Mouse (Mus musculus) testis, postnatal 14 days (tissue): ENCODE measurements around the gene Ctsc.

Experiments used
- DNase-seq: peaks from one replicate; pipeline ENCODE4 v3.0.0; 2021; ENCODE audit warnings: low spot score

Gene Ctsc

GRCm38 (mm10) chr7:88296932-88297331 is 19.0 kb downstream of the Ctsc start:
- no peak for DNase-seq

GRCm38 (mm10) chr7:88305750-88306149 is 27.9 kb downstream of the Ctsc start:
- DNase-seq = no peak

GRCm38 (mm10) chr7:88306725-88307124 is 28.8 kb downstream of the Ctsc start:
- no peak for DNase-seq

DNA sequence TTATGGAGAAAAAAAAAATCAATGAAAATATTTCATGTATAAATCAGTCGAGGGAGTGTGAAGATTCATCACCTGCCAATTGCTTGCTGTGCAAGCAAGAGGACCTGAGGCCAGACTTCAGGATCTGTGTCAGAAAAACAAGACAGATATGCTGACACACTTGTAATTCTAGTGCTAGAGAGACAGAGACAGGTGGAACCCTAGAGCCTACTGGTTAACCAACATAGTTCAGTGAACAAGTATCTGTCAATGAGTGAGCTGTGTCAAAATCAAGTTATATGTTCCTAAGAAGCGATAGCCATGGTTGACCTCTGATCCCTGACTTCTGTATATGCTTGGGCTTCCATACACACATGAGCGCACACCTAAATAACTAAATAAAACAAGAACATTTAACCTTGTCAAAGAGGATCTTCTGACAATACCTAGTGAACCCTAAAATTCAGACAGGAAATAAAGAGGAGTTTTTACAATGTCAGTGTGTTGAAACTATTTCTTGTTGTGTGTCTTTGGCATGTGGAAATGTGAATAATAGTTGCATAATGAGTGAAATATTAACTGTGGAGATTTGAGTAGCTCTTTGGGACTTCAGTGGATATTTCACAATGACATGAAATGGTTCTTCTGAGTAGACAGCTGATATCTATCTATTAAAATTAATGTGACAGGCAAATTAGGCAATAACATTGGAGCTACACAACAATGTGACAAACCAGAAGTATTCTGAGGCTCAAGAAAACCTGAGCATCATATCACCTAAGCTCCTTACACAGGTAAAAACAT is 32.7 kb downstream of the Ctsc start:
- DNase-seq = no peak

GRCm38 (mm10) chr7:88316408-88316807 is 38.5 kb downstream of the Ctsc start:
- no peak for DNase-seq

GRCm38 (mm10) chr7:88318474-88318873 is 40.6 kb downstream of the Ctsc start:
- DNase-seq = no peak

DNA sequence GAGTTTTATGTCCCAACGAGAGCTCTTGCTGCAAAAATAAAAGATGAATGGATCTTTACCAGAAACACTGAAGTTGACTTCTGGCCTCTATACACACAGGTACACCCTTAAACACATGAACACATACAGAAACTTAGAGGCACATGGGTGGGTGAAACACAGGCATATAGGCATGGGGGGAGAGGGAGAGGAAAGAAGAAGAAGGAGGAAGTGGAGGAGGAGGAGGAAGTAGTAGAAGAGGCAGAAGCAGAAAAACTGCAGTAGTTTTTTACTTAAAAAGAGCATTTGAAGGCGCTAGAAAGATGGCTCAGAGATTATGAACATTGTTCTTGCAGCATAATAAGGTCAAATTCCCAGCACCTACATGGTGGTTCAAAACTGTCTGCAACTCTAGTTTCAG is 41.0 kb downstream of the Ctsc start:
- no peak for DNase-seq

GRCm38 (mm10) chr7:88319414-88320140 is 41.7 kb downstream of the Ctsc start:
- no peak for DNase-seq

DNA sequence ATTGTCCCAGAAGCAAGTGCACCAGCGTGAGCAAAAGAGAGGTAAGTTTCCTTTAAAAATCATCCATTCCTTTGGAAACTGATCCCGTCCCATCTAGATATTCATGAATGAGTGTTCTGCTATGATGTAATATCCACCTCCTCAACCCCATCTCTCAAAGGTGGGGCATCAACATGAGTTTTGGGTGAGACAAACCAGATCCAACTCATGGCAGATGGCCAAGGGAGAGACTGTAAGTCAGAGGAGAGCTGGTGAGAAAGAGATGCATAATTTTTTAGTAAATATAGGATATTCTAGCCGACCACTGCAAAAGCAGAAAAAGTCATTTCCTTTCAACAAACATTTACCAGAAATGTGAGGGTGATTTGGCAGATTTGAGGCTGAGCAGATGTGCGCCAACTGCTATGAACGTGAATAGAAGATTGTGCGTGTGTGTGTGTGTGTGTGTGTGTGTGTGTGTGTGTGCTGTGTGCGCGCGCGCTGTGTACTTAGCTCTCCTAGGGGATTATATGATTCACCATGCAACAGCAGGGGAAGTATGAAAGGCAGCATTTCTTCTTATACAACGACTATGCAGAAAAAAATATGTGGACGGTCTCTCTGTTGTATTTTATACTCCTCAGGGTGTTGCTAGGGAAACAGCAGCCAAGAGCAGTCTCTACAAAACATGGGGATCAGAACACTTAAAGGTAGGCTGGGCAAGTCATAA is 42.9 kb downstream of the Ctsc start:
- no peak for DNase-seq

- no peak for DNase-seq
Measured at GRCm38 (mm10) chr7:88322431-88322830, 44.5 kb downstream of the Ctsc start.

DNA sequence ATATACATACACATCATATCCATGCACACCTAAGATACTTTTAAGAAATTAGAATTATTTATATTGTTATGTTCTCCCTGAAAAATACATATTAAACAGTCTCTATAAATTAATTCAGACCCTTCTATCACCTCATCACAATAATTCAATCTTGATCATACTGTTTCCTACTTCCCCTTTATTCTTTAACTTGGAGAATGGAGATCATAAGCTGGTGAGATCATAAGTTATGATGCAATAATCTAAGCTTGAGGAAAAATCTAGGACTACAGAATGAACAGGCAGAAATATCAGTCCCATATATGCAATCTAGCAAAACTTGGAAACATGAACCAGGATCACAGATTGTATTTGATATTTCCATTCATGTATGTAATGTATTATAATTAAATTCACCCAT is 49.6 kb downstream of the Ctsc start:
- DNase-seq = no peak

GRCm38 (mm10) chr7:88343828-88344227 is 65.9 kb downstream of the Ctsc start:
- DNase-seq = no peak

GRCm38 (mm10) chr7:88346035-88346434 is 68.2 kb downstream of the Ctsc start:
- DNase-seq = no peak

- no peak for DNase-seq
Measured at GRCm38 (mm10) chr7:88356871-88357776, 79.2 kb downstream of the Ctsc start.

DNA sequence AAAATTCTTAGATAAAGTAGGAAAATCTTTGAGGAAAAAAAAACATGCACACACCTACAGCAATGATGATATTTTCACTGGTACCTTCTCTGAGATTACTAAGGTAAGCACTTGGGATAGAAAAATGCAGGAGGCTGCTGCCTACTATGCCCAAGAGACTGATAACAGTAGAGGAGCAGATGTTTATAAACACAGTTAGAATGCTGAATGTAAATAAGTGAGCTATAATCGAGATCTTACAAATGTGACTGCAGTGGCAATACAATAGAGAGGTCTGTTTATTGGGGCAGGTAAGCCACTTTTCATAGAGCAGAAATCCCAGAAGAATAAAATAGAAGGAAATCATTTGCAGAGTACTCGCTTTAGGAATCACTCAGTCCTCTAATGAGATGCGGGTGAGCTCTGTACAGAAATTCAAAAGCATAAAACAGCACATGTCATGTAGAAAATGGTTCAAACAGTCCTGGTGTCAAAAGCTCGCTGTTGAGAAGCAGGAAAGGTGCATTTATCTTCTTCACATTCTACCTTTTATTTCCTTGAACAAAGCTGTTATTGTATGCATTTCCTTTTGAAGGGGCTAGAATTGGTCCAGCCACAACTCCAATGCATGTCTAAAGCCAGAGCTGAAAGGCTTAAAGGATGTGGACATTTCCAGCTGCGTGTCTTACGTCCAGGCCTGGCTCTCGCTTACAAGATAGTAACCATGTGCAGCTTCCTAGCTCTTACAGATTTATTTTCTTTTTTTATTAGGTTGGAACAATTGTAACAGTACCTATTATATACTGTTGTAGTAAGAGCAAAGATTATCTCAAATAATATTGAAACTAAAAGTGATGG is 80.4 kb downstream of the Ctsc start:
- no peak for DNase-seq
